Mouse (Mus musculus) forebrain, embryonic 16.5 days (tissue): ENCODE data around the gene Abcc4. TPM values are rescaled to one million over a fixed set of nuclear protein-coding genes. Genes with fewer than 3 reads are reported as not detected.
A peak's percentile ranks its signal among the peaks of the same experiment; 100 is the strongest.
"Not testable (repeated sequence)": the region's sequence is repeated elsewhere in the genome, so short reads cannot be mapped to it uniquely, and the experiment has no call there.

ENCODE experiments used
- ATAC-seq: fragments of 200-750 bp; cut with Nextera tagmentation; 2 replicates; pipeline ENCODE4 v1.8.0; 2017; ENCODE audit warnings: mild to moderate bottlenecking, moderate library complexity
- H3K27ac ChIP-seq: fragments of 300-500 bp; sonication (generic); 2 replicates; pipeline ENCODE4 v1.5.1; 2014; ENCODE audit warnings: low read length, control low read depth
- H3K27me3 ChIP-seq: fragments of 300-500 bp; sonication (generic); replicated peaks from 2 replicates; pipeline ENCODE4 v1.6.1; 2014; ENCODE audit warnings: low read length; ENCODE audit not compliant: control insufficient read depth, insufficient read depth
- H3K36me3 ChIP-seq: fragments of 300-500 bp; sonication (generic); 2 replicates; pipeline ENCODE4 v1.6.1; 2014; ENCODE audit not compliant: control insufficient read depth, insufficient read depth
- H3K4me1 ChIP-seq: fragments of 300-500 bp; sonication (generic); replicated peaks from 2 replicates; pipeline ENCODE4 v1.6.1; 2014; ENCODE audit warnings: low read length; ENCODE audit not compliant: control insufficient read depth, insufficient read depth
- H3K4me2 ChIP-seq: fragments of 300-500 bp; sonication (generic); 2 replicates; pipeline ENCODE4 v1.6.1; 2014; ENCODE audit warnings: mild to moderate bottlenecking, low read length, control low read depth
- H3K4me3 ChIP-seq: fragments of 300-500 bp; sonication (generic); replicated peaks from 2 replicates; pipeline ENCODE4 v1.5.1; 2014; ENCODE audit warnings: mild to moderate bottlenecking, low read length, control low read depth
- H3K9ac ChIP-seq: fragments of 300-500 bp; sonication (generic); replicated peaks from 2 replicates; pipeline ENCODE4 v1.6.1; 2014; ENCODE audit warnings: low read depth, low read length, control low read depth
- H3K9me3 ChIP-seq: fragments of 300-500 bp; sonication (generic); 2 replicates; pipeline ENCODE4 v1.6.1; 2016; ENCODE audit warnings: low read length; ENCODE audit not compliant: control insufficient read depth
- WGBS: fragments of 180-500 bp; shearing (Covaris S2); extraction: QIAGEN DNeasy Blood & Tissue Kit; methylation state at CpG from one replicate; pipeline ENCODE4 v1.1.7; 2014; 5-methylcytosine and 5-hydroxymethylcytosine counted together
- polyA plus RNA-seq: library from polyadenylated mRNA; unstranded; fragments of >200 nt; fragmentation: Nextera tagmentation; extraction: Ambion mirVana; gene quantifications from 2 replicates; pipeline ENCODE4 v1.2.1, GENCODE M21; 2015

The Abcc4 gene
- polyA plus RNA-seq, 1 experiment from 2014 or later, result 1.4 TPM

GRCm38 (mm10) chr14:118514280-118515031 is 191.6 kb downstream of the Abcc4 start:
- Histone ChIP-seq H3K9ac (no peak overlapping the region), H3K27me3 (no peaks in the 10 kb centered on the region), H3K4me2 (no peak overlapping the region), H3K4me1 (peaks cover 7% of the 10 kb centered on the region; the same call in 1 of the 2 replicates), H3K27ac (no peak overlapping the region), H3K4me3 (no peak overlapping the region), H3K36me3 (no peaks in the 10 kb centered on the region), H3K9me3 (no peaks in the 10 kb centered on the region)
- 66% methylated on average over 9 of the region's 9 CpGs for WGBS
- ATAC-seq, result no peak

- not testable (repeated sequence) for H3K36me3 ChIP-seq, H3K9ac ChIP-seq, ATAC-seq, H3K27ac ChIP-seq, H3K4me3 ChIP-seq, H3K4me2 ChIP-seq, H3K9me3 ChIP-seq, H3K27me3 ChIP-seq
- H3K4me1 ChIP-seq, result peaks cover 10% of the 10 kb centered on the region
- WGBS, result 96% methylated on average over 6 of the region's 6 CpGs
These were observed 194.3 kb downstream of the Abcc4 start for GRCm38 (mm10) chr14:118511715-118512114.

GRCm38 (mm10) chr14:118510793-118511192 is 195.2 kb downstream of the Abcc4 start:
- no peak for ATAC-seq
- Histone ChIP-seq H3K36me3 (no peaks in the 10 kb centered on the region), H3K9me3 (no peaks in the 10 kb centered on the region), H3K4me2 (no peak overlapping the region), H3K27me3 (no peaks in the 10 kb centered on the region), H3K4me3 (no peak overlapping the region), H3K27ac (no peak overlapping the region), H3K4me1 (peaks cover 19% of the 10 kb centered on the region), H3K9ac (no peak overlapping the region)
- WGBS, result 23% methylated on average over 2 of the region's 2 CpGs

- WGBS, result 42% methylated on average over 5 of the region's 5 CpGs
- H3K4me2 ChIP-seq, result no peak overlapping the region
- H3K27ac ChIP-seq, result no peak overlapping the region
- H3K36me3 ChIP-seq, result no peaks in the 10 kb centered on the region
- no peak overlapping the region for H3K4me3 ChIP-seq
- peak; percentile 64 for ATAC-seq
- H3K27me3 ChIP-seq, result no peaks in the 10 kb centered on the region
- no peaks in the 10 kb centered on the region for H3K9me3 ChIP-seq
- H3K9ac ChIP-seq, result no peak overlapping the region
- peaks cover 19% of the 10 kb centered on the region for H3K4me1 ChIP-seq
These were observed 195.8 kb downstream of the Abcc4 start for GRCm38 (mm10) chr14:118510216-118510615.

- WGBS, result 94% methylated on average over 14 of the region's 14 CpGs
- no peak overlapping the region for H3K27ac ChIP-seq
- no peaks in the 10 kb centered on the region for H3K27me3 ChIP-seq
- no peaks in the 10 kb centered on the region for H3K9me3 ChIP-seq
- no peaks in the 10 kb centered on the region for H3K36me3 ChIP-seq
- peaks cover 19% of the 10 kb centered on the region for H3K4me1 ChIP-seq
- no peak overlapping the region for H3K4me3 ChIP-seq
- no peak overlapping the region for H3K4me2 ChIP-seq
- H3K9ac ChIP-seq, result no peak overlapping the region
- ATAC-seq, result no peak
These were observed 198.2 kb downstream of the Abcc4 start for GRCm38 (mm10) chr14:118507829-118508228.

- H3K27ac ChIP-seq, result no peak overlapping the region
- H3K27me3 ChIP-seq, result no peaks in the 10 kb centered on the region
- peaks cover 19% of the 10 kb centered on the region for H3K4me1 ChIP-seq
- H3K4me3 ChIP-seq, result peak overlapping the region; percentile 9; the same call in 1 of the 2 replicates
- peak overlapping the region; percentile 47 for H3K4me2 ChIP-seq
- 32% methylated on average over 14 of the region's 14 CpGs for whole genome bisulfite sequencing
- ATAC-seq, result peak; percentile 66
- H3K9me3 ChIP-seq, result no peaks in the 10 kb centered on the region
- H3K36me3 ChIP-seq, result no peaks in the 10 kb centered on the region
- 0 out of 2 replicates have a peak overlapping the region, but pooled peaks have one; percentile 30 for H3K9ac ChIP-seq
These were observed 199.3 kb downstream of the Abcc4 start for GRCm38 (mm10) chr14:118506591-118507146.

- no peak for ATAC-seq
- 53% methylated on average over 2 of the region's 2 CpGs for WGBS
These were observed 209.3 kb downstream of the Abcc4 start for GRCm38 (mm10) chr14:118496767-118497166.

GRCm38 (mm10) chr14:118495458-118495857 is 210.6 kb downstream of the Abcc4 start:
- Histone ChIP-seq H3K4me2 (no peak overlapping the region), H3K27me3 (peaks cover 2% of the 10 kb centered on the region; the same call in 1 of the 2 replicates), H3K9me3 (no peaks in the 10 kb centered on the region; the same call in 1 of the 2 replicates), H3K9ac (no peak overlapping the region), H3K4me3 (no peak overlapping the region), H3K36me3 (no peaks in the 10 kb centered on the region), H3K4me1 (peaks cover 11% of the 10 kb centered on the region; the same call in 1 of the 2 replicates), H3K27ac (no peak overlapping the region)
- no peak for ATAC-seq
- 79% methylated on average over 2 of the region's 2 CpGs for WGBS

More at GRCm38 (mm10) chr14:118496767-118497166, 209.3 kb downstream of the Abcc4 start:
- Histone ChIP-seq H3K4me2 (no peak overlapping the region), H3K4me3 (no peak overlapping the region), H3K27ac (no peak overlapping the region), H3K9ac (no peak overlapping the region), H3K9me3 (no peaks in the 10 kb centered on the region; the same call in 1 of the 2 replicates), H3K27me3 (no peaks in the 10 kb centered on the region), H3K4me1 (0 out of 2 replicates have a peak, but pooled peaks cover 1% of the 10 kb centered on the region), H3K36me3 (no peaks in the 10 kb centered on the region)

- H3K4me2 ChIP-seq, result no peak overlapping the region
These were observed 214.3 kb downstream of the Abcc4 start for GRCm38 (mm10) chr14:118491708-118492107.

More at GRCm38 (mm10) chr14:118491708-118492107, 214.3 kb downstream of the Abcc4 start:
- 21% methylated on average over 6 of the region's 6 CpGs for WGBS
- Histone ChIP-seq H3K9ac (no peak overlapping the region), H3K4me1 (peaks cover 12% of the 10 kb centered on the region; the same call in 1 of the 2 replicates), H3K9me3 (no peaks in the 10 kb centered on the region), H3K36me3 (no peaks in the 10 kb centered on the region), H3K4me3 (no peak overlapping the region), H3K27me3 (peaks cover 4% of the 10 kb centered on the region; the same call in 1 of the 2 replicates), H3K27ac (no peak overlapping the region)
- peak; percentile 61 for ATAC-seq
